Mouse (Mus musculus): ENCODE data around the gene Tmeff1. TPM values are rescaled to one million over a fixed set of nuclear protein-coding genes. Genes with fewer than 3 reads are reported as not detected.

Gene Tmeff1
- polyA plus RNA-seq, 1 experiment: 0.58 TPM

DNA sequence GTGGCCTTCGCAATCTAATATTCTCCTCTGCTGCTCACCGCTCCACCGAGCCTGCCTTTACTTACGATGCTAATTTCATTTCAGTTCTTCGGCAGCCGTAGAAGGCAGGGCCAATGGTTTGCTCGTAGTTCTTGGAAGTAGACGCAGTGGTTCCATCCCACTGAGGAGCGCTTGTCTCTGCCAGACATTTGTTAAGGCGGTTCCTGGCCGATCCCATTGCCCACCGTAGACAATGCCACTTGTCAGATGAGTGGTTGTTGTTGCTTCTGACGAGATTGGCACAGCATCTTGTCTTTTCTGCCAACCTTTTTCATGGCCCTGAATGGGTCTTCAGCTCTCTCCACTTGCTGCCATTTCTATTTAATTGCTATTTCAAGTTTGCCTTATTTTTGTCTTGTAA lies 44.5 kb downstream of the Tmeff1 start:
- no peak overlapping the region for H3K27ac ChIP-seq (ENCODE audit: insufficient read depth, low read length)
- TF ChIP-seq CTCF (IDR thresholded peaks at IDR 0.05; ENCODE audit: extremely low read depth, insufficient read depth, insufficient read length, insufficient replicate concordance) (no peak), POLR2A (IDR thresholded peaks at IDR 0.05; ENCODE audit: low read depth, low read length) (no peak)
- H3K4me1 ChIP-seq (ENCODE audit: control insufficient read depth, insufficient read depth, insufficient read length): no peaks in the 10 kb centered on the region
- H3K36me3 ChIP-seq (ENCODE audit: control insufficient read depth, insufficient read depth, low read length): no peaks in the 10 kb centered on the region
- no peak for DNase-seq (ENCODE audit: low read depth in 1 of 2, low spot score in 2 of 2)
- H3K4me3 ChIP-seq (ENCODE audit: extremely low read depth, insufficient read depth, insufficient read length): no peak overlapping the region
- WGBS: 96% methylated on average over 13 of the region's 13 CpGs
- H3K27me3 ChIP-seq (ENCODE audit: control insufficient read depth, insufficient read depth, low read length): no peaks in the 10 kb centered on the region

DNA sequence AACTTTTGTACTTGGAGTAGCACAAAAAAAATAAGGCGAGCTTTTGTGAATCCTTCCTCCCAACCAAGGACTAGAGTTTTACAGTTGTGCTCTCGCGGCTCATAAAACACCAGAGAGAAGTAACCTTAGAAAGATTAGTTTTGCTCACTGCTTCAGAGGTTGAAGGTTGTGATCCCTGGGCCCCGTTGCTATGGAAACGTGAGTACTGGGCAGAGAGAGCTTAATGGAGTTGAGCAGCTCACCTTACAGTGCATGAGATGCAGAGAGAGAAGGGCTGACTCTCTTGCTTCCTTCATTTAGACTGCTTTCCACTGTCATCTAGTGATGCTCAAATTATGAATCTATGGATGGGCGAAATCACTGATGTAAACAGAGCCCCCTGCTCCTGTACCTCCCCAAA lies 48.6 kb downstream of the Tmeff1 start:
- Histone ChIP-seq H3K36me3 (ENCODE audit: control insufficient read depth, insufficient read depth, low read length) (no peaks in the 10 kb centered on the region), H3K27me3 (ENCODE audit: control insufficient read depth, insufficient read depth, low read length) (no peaks in the 10 kb centered on the region), H3K4me1 (ENCODE audit: control insufficient read depth, insufficient read depth, insufficient read length) (no peaks in the 10 kb centered on the region), H3K27ac (ENCODE audit: insufficient read depth, low read length) (no peak overlapping the region), H3K4me3 (ENCODE audit: extremely low read depth, insufficient read depth, insufficient read length) (no peak overlapping the region)
- no peak for DNase-seq (ENCODE audit: low read depth in 1 of 2, low spot score in 2 of 2)
- 90% methylated on average over 6 of the region's 6 CpGs for WGBS
- TF ChIP-seq POLR2A (IDR thresholded peaks at IDR 0.05; ENCODE audit: low read depth, low read length) (no peak), CTCF (IDR thresholded peaks at IDR 0.05; ENCODE audit: extremely low read depth, insufficient read depth, insufficient read length, insufficient replicate concordance) (no peak)

DNA sequence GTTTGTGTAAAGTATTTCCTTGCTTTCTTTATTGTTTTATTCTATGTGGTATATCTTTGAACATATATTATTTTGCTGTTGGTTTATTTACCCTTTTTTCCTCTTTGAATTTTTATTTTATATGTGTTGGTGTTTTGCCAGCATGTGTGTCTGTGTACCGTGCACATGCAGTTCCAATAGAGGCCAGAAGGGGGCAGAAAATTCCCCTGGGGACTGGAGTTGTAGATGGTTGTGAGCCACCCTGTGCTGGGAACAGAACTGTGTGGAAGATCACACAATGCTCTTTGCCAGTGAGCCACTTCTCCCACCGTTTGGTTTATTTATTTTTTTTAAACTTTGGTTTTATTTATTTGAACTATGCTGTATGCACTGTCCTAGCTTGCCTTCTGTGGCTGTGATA lies 49.1 kb downstream of the Tmeff1 start:
- no peak overlapping the region for H3K27ac ChIP-seq (ENCODE audit: insufficient read depth, low read length)
- no peak for DNase-seq (ENCODE audit: low read depth in 1 of 2, low spot score in 2 of 2)
- H3K27me3 ChIP-seq (ENCODE audit: control insufficient read depth, insufficient read depth, low read length): no peaks in the 10 kb centered on the region
- no peak; the same call in 1 of the 2 replicates for TF ChIP-seq CTCF (IDR thresholded peaks at IDR 0.05; ENCODE audit: extremely low read depth, insufficient read depth, insufficient read length, insufficient replicate concordance)
- no peak for TF ChIP-seq POLR2A (IDR thresholded peaks at IDR 0.05; ENCODE audit: low read depth, low read length)
- no peaks in the 10 kb centered on the region for H3K4me1 ChIP-seq (ENCODE audit: control insufficient read depth, insufficient read depth, insufficient read length)
- no peak overlapping the region for H3K4me3 ChIP-seq (ENCODE audit: extremely low read depth, insufficient read depth, insufficient read length)
- no peaks in the 10 kb centered on the region for H3K36me3 ChIP-seq (ENCODE audit: control insufficient read depth, insufficient read depth, low read length)
- WGBS: 81% methylated on average over 2 of the region's 2 CpGs

DNA sequence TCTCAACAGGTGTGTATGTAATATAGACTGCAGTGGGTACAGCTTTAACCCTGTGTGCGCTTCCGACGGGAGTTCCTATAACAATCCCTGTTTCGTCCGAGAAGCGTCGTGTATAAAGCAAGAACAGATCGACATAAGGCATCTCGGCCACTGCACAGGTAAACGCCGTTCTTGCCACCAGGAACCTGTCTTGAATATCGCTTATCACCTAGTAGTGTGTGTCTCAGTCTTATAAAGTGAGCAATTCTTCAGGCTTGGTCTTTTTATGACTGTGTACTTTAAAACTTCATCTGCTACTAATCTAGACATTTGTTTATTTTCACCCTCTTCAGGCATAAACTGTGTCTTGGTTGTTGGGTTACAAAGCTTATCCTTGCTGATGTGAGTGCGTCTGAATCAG lies 51.9 kb downstream of the Tmeff1 start:
- TF ChIP-seq POLR2A (IDR thresholded peaks at IDR 0.05; ENCODE audit: low read depth, low read length) (no peak), CTCF (IDR thresholded peaks at IDR 0.05; ENCODE audit: extremely low read depth, insufficient read depth, insufficient read length, insufficient replicate concordance) (no peak)
- no peak for DNase-seq (ENCODE audit: low read depth in 1 of 2, low spot score in 2 of 2)
- no peaks in the 10 kb centered on the region for H3K4me1 ChIP-seq (ENCODE audit: control insufficient read depth, insufficient read depth, insufficient read length)
- WGBS: 95% methylated on average over 13 of the region's 13 CpGs
- H3K4me3 ChIP-seq (ENCODE audit: extremely low read depth, insufficient read depth, insufficient read length): no peak overlapping the region
- no peaks in the 10 kb centered on the region for H3K36me3 ChIP-seq (ENCODE audit: control insufficient read depth, insufficient read depth, low read length)
- no peaks in the 10 kb centered on the region for H3K27me3 ChIP-seq (ENCODE audit: control insufficient read depth, insufficient read depth, low read length)
- no peak overlapping the region for H3K27ac ChIP-seq (ENCODE audit: insufficient read depth, low read length)

DNA sequence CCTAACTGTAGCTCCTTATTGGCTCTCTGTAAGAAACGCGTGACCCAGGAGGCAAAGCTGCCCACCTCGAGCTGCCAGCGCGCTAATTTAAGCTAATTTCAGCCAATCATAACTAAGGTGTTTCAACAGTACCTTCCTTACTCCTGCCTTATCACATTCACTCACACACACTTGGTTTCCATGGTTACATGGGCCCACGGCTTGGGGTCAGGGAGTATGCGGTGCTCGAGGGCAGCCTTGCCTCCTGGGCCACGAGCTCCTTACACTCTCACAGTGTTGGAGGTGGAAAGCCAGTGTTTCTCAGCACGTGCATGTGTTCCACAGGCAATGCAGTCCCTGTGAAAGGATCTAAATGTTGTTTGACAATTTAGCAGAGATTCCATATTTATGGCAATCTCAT lies 53.2 kb downstream of the Tmeff1 start:
- TF ChIP-seq CTCF (IDR thresholded peaks at IDR 0.05; ENCODE audit: extremely low read depth, insufficient read depth, insufficient read length, insufficient replicate concordance) (no peak), POLR2A (IDR thresholded peaks at IDR 0.05; ENCODE audit: low read depth, low read length) (no peak)
- WGBS: 84% methylated on average over 10 of the region's 10 CpGs
- H3K36me3 ChIP-seq (ENCODE audit: control insufficient read depth, insufficient read depth, low read length): no peaks in the 10 kb centered on the region

DNA sequence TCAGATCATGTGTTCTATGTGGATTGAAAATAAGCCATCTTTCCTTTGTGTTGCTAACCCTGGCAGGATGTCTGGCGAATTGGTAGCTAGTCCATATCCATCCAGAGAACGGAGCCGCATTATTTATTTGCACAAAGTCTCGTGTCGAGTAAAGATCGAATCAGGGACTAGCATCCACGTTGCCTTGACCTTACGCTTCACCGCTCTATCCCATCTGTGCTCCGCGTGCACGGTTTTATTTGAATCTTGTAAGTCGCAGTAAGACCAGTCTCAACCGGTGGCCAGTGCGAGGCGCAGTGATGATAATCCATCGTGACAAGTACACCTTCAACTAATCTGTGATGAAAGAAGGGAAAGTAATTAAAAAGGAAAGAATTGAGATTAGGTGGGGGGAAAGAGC lies 54.5 kb downstream of the Tmeff1 start:
- DNase-seq (ENCODE audit: low read depth in 1 of 2, low spot score in 2 of 2): no peak
- no peak for TF ChIP-seq POLR2A (IDR thresholded peaks at IDR 0.05; ENCODE audit: low read depth, low read length)
- TF ChIP-seq CTCF (IDR thresholded peaks at IDR 0.05; ENCODE audit: extremely low read depth, insufficient read depth, insufficient read length, insufficient replicate concordance): no peak
- no peaks in the 10 kb centered on the region for H3K36me3 ChIP-seq (ENCODE audit: control insufficient read depth, insufficient read depth, low read length)
- no peak overlapping the region for H3K4me3 ChIP-seq (ENCODE audit: extremely low read depth, insufficient read depth, insufficient read length)
- no peak overlapping the region for H3K27ac ChIP-seq (ENCODE audit: insufficient read depth, low read length)
- no peaks in the 10 kb centered on the region for H3K27me3 ChIP-seq (ENCODE audit: control insufficient read depth, insufficient read depth, low read length)
- WGBS: 94% methylated on average over 17 of the region's 17 CpGs
- H3K4me1 ChIP-seq (ENCODE audit: control insufficient read depth, insufficient read depth, insufficient read length): no peaks in the 10 kb centered on the region

More for the DNA sequence above, 53.2 kb downstream of the Tmeff1 start:
- Histone ChIP-seq H3K27ac (ENCODE audit: insufficient read depth, low read length) (no peak overlapping the region), H3K27me3 (ENCODE audit: control insufficient read depth, insufficient read depth, low read length) (no peaks in the 10 kb centered on the region), H3K4me1 (ENCODE audit: control insufficient read depth, insufficient read depth, insufficient read length) (no peaks in the 10 kb centered on the region), H3K4me3 (ENCODE audit: extremely low read depth, insufficient read depth, insufficient read length) (no peak overlapping the region)
- DNase-seq (ENCODE audit: low read depth in 1 of 2, low spot score in 2 of 2): no peak

DNA sequence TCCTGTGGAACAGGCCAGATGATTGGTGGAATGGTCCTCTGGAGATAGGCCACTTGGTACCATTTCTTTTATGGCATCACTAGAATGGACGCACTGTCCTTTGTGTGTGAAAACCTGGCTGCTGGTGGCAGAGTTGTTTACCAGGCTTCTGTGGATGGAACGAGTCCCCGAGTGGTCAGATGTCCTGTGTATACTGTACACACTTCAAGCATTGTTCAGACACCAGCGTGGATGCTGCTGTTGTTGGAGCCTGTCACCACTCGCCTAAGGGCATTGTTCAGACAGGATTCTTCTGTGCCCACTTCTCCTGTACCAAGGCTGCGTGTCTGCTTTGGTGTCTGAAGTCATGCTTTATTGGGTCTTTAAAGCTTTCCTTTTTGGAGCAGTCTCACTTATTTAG lies 58.8 kb downstream of the Tmeff1 start:
- TF ChIP-seq CTCF (IDR thresholded peaks at IDR 0.05; ENCODE audit: extremely low read depth, insufficient read depth, insufficient read length, insufficient replicate concordance) (no peak), POLR2A (IDR thresholded peaks at IDR 0.05; ENCODE audit: low read depth, low read length) (no peak)
- Histone ChIP-seq H3K4me3 (ENCODE audit: extremely low read depth, insufficient read depth, insufficient read length) (no peak overlapping the region), H3K36me3 (ENCODE audit: control insufficient read depth, insufficient read depth, low read length) (no peaks in the 10 kb centered on the region), H3K27ac (ENCODE audit: insufficient read depth, low read length) (no peak overlapping the region), H3K27me3 (ENCODE audit: control insufficient read depth, insufficient read depth, low read length) (no peaks in the 10 kb centered on the region), H3K4me1 (ENCODE audit: control insufficient read depth, insufficient read depth, insufficient read length) (no peaks in the 10 kb centered on the region)
- WGBS: 92% methylated on average over 6 of the region's 6 CpGs
- DNase-seq (ENCODE audit: low read depth in 1 of 2, low spot score in 2 of 2): no peak
